Mouse (Mus musculus): ENCODE data around the gene Gm6592. TPM values are rescaled to one million over a fixed set of nuclear protein-coding genes. Genes with fewer than 3 reads are reported as not detected.
"Not testable (repeated sequence)": the region's sequence is repeated elsewhere in the genome, so short reads cannot be mapped to it uniquely, and the experiment has no call there.

Gene Gm6592
- polyA plus RNA-seq (2012; rRNA removed), result not detected in 2 replicates
- not detected in 2 replicates for polyA plus RNA-seq (2014; fragmentation: Nextera tagmentation; extraction: Ambion mirVana)

DNA sequence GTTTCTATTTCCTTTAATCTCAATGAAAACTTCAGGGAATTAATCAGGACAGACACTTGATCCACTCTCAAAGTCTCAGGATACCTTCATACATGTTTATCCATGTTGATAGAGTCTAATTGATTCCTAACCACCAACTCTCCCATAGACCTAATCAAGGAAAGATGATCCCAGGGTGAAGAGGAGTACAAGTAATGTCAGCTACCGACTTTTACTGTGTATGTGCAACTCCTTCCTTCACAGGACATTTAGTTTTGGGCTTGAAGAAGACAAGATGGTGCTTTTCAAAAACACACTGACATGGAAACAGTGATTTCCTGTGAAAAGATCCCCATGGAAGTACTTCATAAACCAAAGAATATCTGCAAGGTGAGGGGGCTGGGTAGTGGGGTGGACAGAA lies at the start of gene Gm6592:
Gene Gm6592 (plus strand): TSS at position 301 of the 400 bp plus-strand sequence.
- no peak for TF ChIP-seq POLR2A (IDR thresholded peaks at IDR 0.05; ENCODE audit: borderline replicate concordance, extremely low read depth, insufficient read depth, insufficient read length)
- H3K36me3 ChIP-seq (ENCODE audit: control insufficient read depth, insufficient read depth, low read length), result no peaks in the 10 kb centered on the region
- H3K4me2 ChIP-seq (replicated peaks; ENCODE audit: low read depth, low read length, severe bottlenecking), result no peak within 1 kb of the TSS
- no peaks in the 10 kb centered on the region for H3K27me3 ChIP-seq (ENCODE audit: control insufficient read depth, insufficient read depth, low read length)
- no peaks in the 10 kb centered on the region for H3K9me3 ChIP-seq (ENCODE audit: control insufficient read depth, low read length)
- DNase-seq (ENCODE audit: low spot score), result no peak
- H3K27ac ChIP-seq (replicated peaks; ENCODE audit: low read depth, low read length), result no peak within 1 kb of the TSS
- no peaks in the 10 kb centered on the region for H3K4me1 ChIP-seq (ENCODE audit: control insufficient read depth, insufficient read depth, low read length)
- no peak within 1 kb of the TSS for H3K4me3 ChIP-seq (replicated peaks; ENCODE audit: low read length)
- ATAC-seq (ENCODE audit: low FRiP score, low read depth), result no peak
- WGBS, result 77% methylated on average over 1 of the region's 1 CpGs
- no peak within 1 kb of the TSS for H3K9ac ChIP-seq (ENCODE audit: low read depth, low read length, severe bottlenecking)

DNA sequence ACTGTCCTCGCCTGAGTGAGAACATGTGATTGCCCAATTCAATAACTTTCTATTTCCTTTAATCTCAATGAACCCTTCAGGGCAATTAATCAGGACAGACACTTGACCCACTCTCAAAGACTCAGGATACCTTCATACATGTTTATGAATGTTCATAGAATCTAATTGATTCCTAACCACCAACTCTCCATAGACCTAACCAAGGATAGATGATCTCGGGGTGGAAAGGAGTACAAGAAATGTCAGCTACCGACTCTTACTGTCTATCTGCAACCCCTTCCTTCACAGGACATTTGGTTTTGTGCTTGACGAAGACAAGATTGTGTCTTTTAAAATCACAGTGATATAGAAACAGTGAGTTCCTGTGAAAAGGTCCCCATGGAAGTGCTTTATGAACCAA lies 40.4 kb upstream of the Gm6592 start, which contains the start of gene Ssxb5:
Gene Ssxb5 (plus strand): TSS at position 301 of the 400 bp plus-strand sequence.
- not testable (repeated sequence) for H3K27me3 ChIP-seq (ENCODE audit: control insufficient read depth, insufficient read depth, low read length); H3K36me3 ChIP-seq (ENCODE audit: control insufficient read depth, insufficient read depth, low read length); H3K4me1 ChIP-seq (ENCODE audit: control insufficient read depth, insufficient read depth, low read length); H3K9me3 ChIP-seq (ENCODE audit: control insufficient read depth, low read length); H3K4me3 ChIP-seq (replicated peaks; ENCODE audit: low read length); DNase-seq (ENCODE audit: low spot score); H3K27ac ChIP-seq (replicated peaks; ENCODE audit: low read depth, low read length); H3K4me2 ChIP-seq (replicated peaks; ENCODE audit: low read depth, low read length, severe bottlenecking); H3K9ac ChIP-seq (ENCODE audit: low read depth, low read length, severe bottlenecking); ATAC-seq (ENCODE audit: low FRiP score, low read depth)
- 78% methylated on average over 4 of the region's 4 CpGs for WGBS

- no peaks in the 10 kb centered on the region for H3K4me1 ChIP-seq (ENCODE audit: control insufficient read depth, insufficient read depth, low read length)
- no peak overlapping the region for H3K4me3 ChIP-seq (replicated peaks; ENCODE audit: low read length)
- TF ChIP-seq POLR2A (IDR thresholded peaks at IDR 0.05; ENCODE audit: borderline replicate concordance, extremely low read depth, insufficient read depth, insufficient read length), result no peak
- no peak overlapping the region for H3K27ac ChIP-seq (replicated peaks; ENCODE audit: low read depth, low read length)
- ATAC-seq (ENCODE audit: low FRiP score, low read depth), result no peak
- no peaks in the 10 kb centered on the region for H3K36me3 ChIP-seq (ENCODE audit: control insufficient read depth, insufficient read depth, low read length)
- no peak overlapping the region for H3K4me2 ChIP-seq (replicated peaks; ENCODE audit: low read depth, low read length, severe bottlenecking)
- H3K9me3 ChIP-seq (ENCODE audit: control insufficient read depth, low read length), result no peaks in the 10 kb centered on the region
- DNase-seq (ENCODE audit: low spot score), result peak; percentile 9
- no peaks in the 10 kb centered on the region for H3K27me3 ChIP-seq (ENCODE audit: control insufficient read depth, insufficient read depth, low read length)
- no peak overlapping the region for H3K9ac ChIP-seq (ENCODE audit: low read depth, low read length, severe bottlenecking)
Observed at GRCm38 (mm10) chrX:8832043-8832442, 11.8 kb upstream of the Gm6592 start.

DNA sequence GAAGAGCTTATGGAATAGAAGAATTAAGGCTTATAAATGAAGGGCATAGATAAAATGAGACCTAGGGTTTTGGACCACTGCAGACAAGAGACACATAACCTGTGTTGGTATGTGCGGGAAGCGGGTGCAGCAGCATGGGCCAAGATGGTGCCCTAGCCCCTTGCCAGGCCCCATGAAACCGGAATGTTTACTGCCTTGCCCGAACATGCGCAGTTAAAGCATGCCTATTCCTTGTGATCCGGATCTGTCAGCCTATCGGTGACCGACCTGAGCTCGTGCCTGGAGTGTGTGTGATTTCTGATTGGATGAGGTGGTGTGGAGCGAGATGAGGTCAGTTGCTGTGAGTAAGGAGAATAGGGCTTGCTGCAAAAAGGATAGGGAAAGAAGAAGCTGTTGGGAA lies 8.7 kb downstream of the Gm6592 start:
- DNase-seq (ENCODE audit: low spot score) (no peak), ATAC-seq (ENCODE audit: low FRiP score, low read depth) (no peak)
- Histone ChIP-seq H3K9me3 (ENCODE audit: control insufficient read depth, low read length) (no peaks in the 10 kb centered on the region), H3K9ac (ENCODE audit: low read depth, low read length, severe bottlenecking) (no peak overlapping the region), H3K27ac (replicated peaks; ENCODE audit: low read depth, low read length) (no peak overlapping the region), H3K4me1 (ENCODE audit: control insufficient read depth, insufficient read depth, low read length) (no peaks in the 10 kb centered on the region), H3K4me3 (replicated peaks; ENCODE audit: low read length) (no peak overlapping the region), H3K4me2 (replicated peaks; ENCODE audit: low read depth, low read length, severe bottlenecking) (no peak overlapping the region), H3K27me3 (ENCODE audit: control insufficient read depth, insufficient read depth, low read length) (no peaks in the 10 kb centered on the region), H3K36me3 (ENCODE audit: control insufficient read depth, insufficient read depth, low read length) (no peaks in the 10 kb centered on the region)
- TF ChIP-seq POLR2A (IDR thresholded peaks at IDR 0.05; ENCODE audit: borderline replicate concordance, extremely low read depth, insufficient read depth, insufficient read length), result no peak
- WGBS, result 88% methylated on average over 10 of the region's 10 CpGs

DNA sequence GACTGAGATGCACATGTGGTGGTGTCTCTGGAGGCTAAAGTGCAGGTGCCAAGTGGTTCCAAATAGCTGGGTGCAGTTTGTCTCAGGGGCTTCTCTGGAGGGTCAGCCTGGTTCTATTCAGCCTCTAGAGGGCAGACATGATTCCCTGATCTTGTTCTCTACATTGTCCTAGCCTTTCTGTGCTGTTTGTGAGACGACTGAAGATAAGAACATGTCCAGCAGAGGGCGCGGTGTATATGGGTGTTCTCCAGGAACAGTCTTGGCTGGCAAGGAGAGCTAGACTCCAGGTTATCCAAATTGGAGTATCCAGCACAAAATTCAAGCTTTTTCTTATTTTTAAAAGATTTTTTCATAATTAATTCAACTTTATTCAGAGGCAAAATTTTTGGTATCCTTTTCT lies 20.5 kb downstream of the Gm6592 start:
- not testable (repeated sequence) for H3K36me3 ChIP-seq (ENCODE audit: control insufficient read depth, insufficient read depth, low read length); H3K4me1 ChIP-seq (ENCODE audit: control insufficient read depth, insufficient read depth, low read length); H3K4me3 ChIP-seq (replicated peaks; ENCODE audit: low read length); H3K4me2 ChIP-seq (replicated peaks; ENCODE audit: low read depth, low read length, severe bottlenecking); ATAC-seq (ENCODE audit: low FRiP score, low read depth); H3K9me3 ChIP-seq (ENCODE audit: control insufficient read depth, low read length); H3K9ac ChIP-seq (ENCODE audit: low read depth, low read length, severe bottlenecking); H3K27me3 ChIP-seq (ENCODE audit: control insufficient read depth, insufficient read depth, low read length); H3K27ac ChIP-seq (replicated peaks; ENCODE audit: low read depth, low read length)
- peak; percentile 70 for DNase-seq (ENCODE audit: low spot score)
- WGBS, result 6% methylated on average over 3 of the region's 3 CpGs

DNA sequence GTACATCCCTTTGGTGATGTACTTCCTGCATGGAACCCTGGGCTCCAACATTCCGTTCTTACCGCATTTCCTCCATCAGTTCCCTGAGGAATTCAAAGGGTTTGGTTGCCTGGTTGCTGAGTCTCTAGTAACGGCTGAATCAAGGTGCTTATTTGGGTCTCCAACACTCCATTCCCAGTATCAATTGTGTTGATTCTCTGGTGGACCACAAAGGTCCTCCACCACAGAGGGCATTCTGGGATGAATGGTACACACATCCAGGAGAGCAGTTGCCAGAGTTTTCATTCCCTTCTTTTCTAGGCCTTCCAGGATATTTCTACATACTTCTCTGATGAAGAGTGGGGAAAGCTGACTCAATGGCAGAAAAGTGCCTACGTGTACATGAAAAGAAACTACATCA lies 30.2 kb downstream of the Gm6592 start, which contains the start of gene Gm5751:
Gene Gm5751 (plus strand): TSS at position 301 of the 400 bp plus-strand sequence.
- not testable (repeated sequence) for H3K9ac ChIP-seq (ENCODE audit: low read depth, low read length, severe bottlenecking); DNase-seq (ENCODE audit: low spot score); H3K27me3 ChIP-seq (ENCODE audit: control insufficient read depth, insufficient read depth, low read length); H3K4me2 ChIP-seq (replicated peaks; ENCODE audit: low read depth, low read length, severe bottlenecking); H3K9me3 ChIP-seq (ENCODE audit: control insufficient read depth, low read length); H3K27ac ChIP-seq (replicated peaks; ENCODE audit: low read depth, low read length); ATAC-seq (ENCODE audit: low FRiP score, low read depth); H3K4me3 ChIP-seq (replicated peaks; ENCODE audit: low read length); H3K36me3 ChIP-seq (ENCODE audit: control insufficient read depth, insufficient read depth, low read length); H3K4me1 ChIP-seq (ENCODE audit: control insufficient read depth, insufficient read depth, low read length)
- WGBS, result 94% methylated on average over 3 of the region's 4 CpGs
